Mouse (Mus musculus) liver, embryonic 14.5 days (tissue): ENCODE data around the gene Gba.

ENCODE experiments used
- CTCF ChIP-seq: IDR thresholded peaks from 2 replicates; pipeline ENCODE4 v1.5.1; 2016; ENCODE audit warnings: antibody characterized with exemption, low read depth, control low read depth
- EP300 ChIP-seq: IDR thresholded peaks from 2 replicates; pipeline ENCODE4 v1.6.1; 2016; ENCODE audit warnings: antibody characterized with exemption, low read depth

DNA sequence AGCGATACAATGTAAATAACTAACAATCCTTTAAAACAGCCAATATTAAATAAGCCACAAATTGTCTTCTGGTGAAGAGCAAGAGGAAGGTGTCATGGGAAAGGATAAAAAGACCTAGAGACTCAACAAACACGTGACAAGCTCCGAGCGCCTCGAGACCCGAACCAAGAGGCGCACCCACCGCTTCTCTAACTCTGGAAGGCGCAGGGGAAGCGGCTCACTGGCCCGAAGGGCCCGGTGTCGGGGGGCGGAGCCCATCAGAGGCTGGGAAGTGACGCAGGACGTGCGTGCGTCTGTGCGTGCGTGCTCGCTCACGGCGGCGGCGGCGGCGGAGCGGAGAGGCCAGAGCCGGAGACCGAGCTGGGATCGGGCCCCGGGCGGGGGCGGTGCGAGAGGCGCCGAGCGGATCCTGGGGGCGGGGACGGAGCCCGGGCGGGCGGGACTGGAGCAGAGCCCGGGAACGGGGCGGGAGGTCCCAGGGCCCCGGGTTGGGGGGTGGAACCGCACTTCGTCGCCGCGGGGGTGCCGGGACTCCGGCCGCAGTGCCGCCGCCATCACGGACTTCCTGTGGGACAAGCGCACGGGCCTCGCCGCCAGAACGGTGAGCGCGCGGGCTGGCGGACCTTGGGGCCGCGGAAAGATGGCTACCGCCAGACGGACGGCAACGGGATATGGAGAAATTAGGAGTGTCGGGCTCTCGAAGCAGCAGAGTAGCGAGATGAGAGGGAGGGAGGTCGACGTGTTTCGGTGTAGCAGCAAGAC is 38.0 kb upstream of the Gba start, which contains the start of gene Clk2:
- TF ChIP-seq CTCF, result no peak
- TF ChIP-seq EP300, result no peak
